Mouse (Mus musculus) olfactory bulb, adult 2 months (tissue): ENCODE data around the gene Tmem82. TPM values are rescaled to one million over a fixed set of nuclear protein-coding genes. Genes with fewer than 3 reads are reported as not detected.

Experiments
- H3K27ac ChIP-seq: fragments of 200-500 bp; 2 replicates; pipeline ENCODE4 v1.5.1; 2012; ENCODE audit warnings: low read depth, low read length; ENCODE audit not compliant: insufficient read depth
- H3K4me1 ChIP-seq: fragments of 200-500 bp; 2 replicates; pipeline ENCODE4 v1.6.1; 2012; ENCODE audit warnings: low read length; ENCODE audit not compliant: control insufficient read depth, insufficient read depth
- H3K4me3 ChIP-seq: fragments of 200-500 bp; 2 replicates; pipeline ENCODE4 v1.5.1; 2012; ENCODE audit warnings: mild to moderate bottlenecking, low read depth, low read length, moderate library complexity; ENCODE audit not compliant: insufficient read depth
- CTCF ChIP-seq: fragments of 200-500 bp; IDR thresholded peaks from 2 replicates; pipeline ENCODE4 v1.5.1; 2012; ENCODE audit warnings: low read depth, mild to moderate bottlenecking, low read length, moderate library complexity; ENCODE audit not compliant: insufficient read depth
- POLR2A ChIP-seq: fragments of 200-500 bp; IDR thresholded peaks from 2 replicates; pipeline ENCODE4 v1.6.1; 2012; ENCODE audit warnings: mild to moderate bottlenecking, low read depth, low read length, moderate library complexity; ENCODE audit not compliant: insufficient read depth
- whole genome bisulfite sequencing: fragments of 180-500 bp; shearing (Covaris S2); methylation state at CpG from one replicate; pipeline ENCODE4 v1.1.7; 2018; 5-methylcytosine and 5-hydroxymethylcytosine counted together
- polyA plus RNA-seq: library from polyadenylated mRNA; stranded (reverse); fragments of >200 nt; gene quantifications from 2 replicates; pipeline ENCODE4 v1.2.4, GENCODE M21; 2012; ENCODE audit warnings: low replicate concordance; ENCODE audit not compliant: missing spikeins, insufficient read depth, insufficient read length

Tmem82 gene
- polyA plus RNA-seq, 1 experiment, result not detected

- 84% methylated on average over 5 of the region's 5 CpGs for WGBS
- Histone ChIP-seq H3K4me3 (no peak overlapping the region), H3K27ac (no peak overlapping the region)
Measured at GRCm38 (mm10) chr4:141622580-141622979, 4.1 kb upstream of the Tmem82 start.

GRCm38 (mm10) chr4:141622091-141622490, 3.7 kb upstream of the Tmem82 start:
- Histone ChIP-seq H3K4me3 (no peak overlapping the region), H3K27ac (no peak overlapping the region), H3K4me1 (peaks cover 20% of the 10 kb centered on the region)
- TF ChIP-seq POLR2A, result no peak
- TF ChIP-seq CTCF, result no peak
- 80% methylated on average over 8 of the region's 8 CpGs for WGBS

More at GRCm38 (mm10) chr4:141622580-141622979, 4.1 kb upstream of the Tmem82 start:
- TF ChIP-seq POLR2A (no peak), CTCF (no peak)
- H3K4me1 ChIP-seq, result peaks cover 16% of the 10 kb centered on the region

- Histone ChIP-seq H3K4me3 (no peak overlapping the region), H3K4me1 (peaks cover 20% of the 10 kb centered on the region), H3K27ac (no peak overlapping the region)
- WGBS, result 88% methylated on average over 8 of the region's 8 CpGs
- TF ChIP-seq POLR2A (no peak), CTCF (no peak)
Measured at GRCm38 (mm10) chr4:141621297-141621696, 2.9 kb upstream of the Tmem82 start.

- 86% methylated on average over 9 of the region's 9 CpGs for WGBS
- peaks cover 20% of the 10 kb centered on the region for H3K4me1 ChIP-seq
- H3K4me3 ChIP-seq, result no peak overlapping the region
- no peak overlapping the region for H3K27ac ChIP-seq
- TF ChIP-seq CTCF, result no peak
- no peak for TF ChIP-seq POLR2A
Measured at GRCm38 (mm10) chr4:141619299-141619883, 958 bp upstream of the Tmem82 start.

DNA sequence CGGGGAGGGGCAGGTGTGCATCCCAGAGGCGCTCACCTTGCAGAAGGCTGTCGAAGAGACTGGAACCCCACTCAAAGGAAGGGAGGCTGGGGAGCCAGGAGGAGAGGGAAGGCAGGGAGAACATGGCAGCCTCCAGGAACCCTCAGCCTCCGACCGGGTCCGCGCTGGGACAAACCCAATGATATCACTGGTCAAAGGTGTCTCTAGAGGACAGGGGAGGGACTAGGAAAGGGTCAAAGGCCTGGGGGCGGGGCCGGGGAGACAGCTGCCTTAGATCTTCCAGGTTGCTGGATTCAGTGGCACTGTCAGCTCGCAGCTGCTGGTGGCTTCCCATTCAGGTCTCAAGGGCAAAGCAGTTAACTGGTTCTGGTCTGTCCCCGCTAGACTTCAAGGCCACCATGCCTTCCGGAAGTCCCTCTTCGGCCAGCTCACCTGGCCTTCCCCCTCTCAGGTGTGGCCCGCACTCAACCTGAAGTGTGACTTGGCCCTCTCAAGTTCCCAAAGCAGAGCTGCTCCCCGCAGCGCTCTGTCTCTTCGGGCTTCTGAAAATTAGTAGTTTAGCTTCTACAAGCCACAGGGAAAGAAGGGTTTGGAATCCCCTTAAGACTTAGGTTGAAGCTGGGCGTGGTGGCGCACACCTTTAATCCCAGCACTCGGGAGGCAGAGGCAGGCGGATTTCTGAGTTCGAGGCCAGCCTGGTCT, 419 bp downstream of the Tmem82 start:
- TF ChIP-seq CTCF, result no peak
- no peak for TF ChIP-seq POLR2A
- H3K4me3 ChIP-seq, result no peak overlapping the region
- peaks cover 14% of the 10 kb centered on the region for H3K4me1 ChIP-seq
- no peak overlapping the region for H3K27ac ChIP-seq
- 15% methylated on average over 22 of the region's 22 CpGs for WGBS

GRCm38 (mm10) chr4:141617299-141617698, 1.1 kb downstream of the Tmem82 start:
- WGBS, result 8% methylated on average over 20 of the region's 20 CpGs
- Histone ChIP-seq H3K27ac (no peak overlapping the region), H3K4me3 (no peak overlapping the region), H3K4me1 (peaks cover 14% of the 10 kb centered on the region)
- TF ChIP-seq CTCF (no peak), POLR2A (no peak)

DNA sequence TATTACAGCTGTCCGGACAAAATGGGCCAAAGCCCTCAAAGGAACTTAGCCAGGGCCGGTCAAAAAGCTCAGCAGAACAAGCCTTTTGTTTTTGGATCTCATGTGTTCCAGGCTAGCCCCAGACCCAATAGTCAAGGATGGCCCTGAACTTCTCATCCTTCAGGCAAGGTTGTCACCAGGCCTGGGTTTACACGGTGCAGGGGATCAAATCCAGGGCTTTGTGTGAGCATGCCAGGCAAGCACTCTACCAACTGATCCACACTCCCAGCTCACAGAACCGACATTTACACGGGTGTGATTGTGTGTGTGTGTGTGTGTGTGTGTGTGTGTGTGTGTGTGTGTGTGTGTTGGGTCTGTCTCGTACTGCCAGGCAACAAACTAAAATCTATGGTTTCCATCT, 1.6 kb downstream of the Tmem82 start:
- Histone ChIP-seq H3K27ac (no peak overlapping the region), H3K4me1 (peaks cover 14% of the 10 kb centered on the region), H3K4me3 (no peak overlapping the region)
- TF ChIP-seq CTCF (no peak), POLR2A (no peak)
- WGBS, result 76% methylated on average over 6 of the region's 6 CpGs

DNA sequence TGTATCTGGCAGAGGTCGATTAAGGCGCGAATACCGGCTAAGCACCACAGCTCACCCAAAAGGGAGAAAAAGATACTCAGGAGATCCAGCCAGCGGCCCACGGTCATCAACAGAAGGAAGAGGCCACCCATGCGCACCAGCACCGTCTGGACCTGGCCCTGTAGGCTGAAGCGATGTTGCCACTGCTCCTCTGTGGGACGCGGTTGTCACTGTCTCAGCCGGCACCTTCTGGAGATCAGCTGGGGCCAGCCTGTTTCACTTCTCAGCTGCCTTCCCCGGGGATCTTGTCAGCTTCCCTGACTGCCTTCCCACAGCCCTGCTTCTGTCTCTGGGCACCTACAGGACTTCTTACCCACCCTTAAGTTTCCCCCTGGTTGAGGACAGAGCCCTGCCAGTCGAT, 3.5 kb downstream of the Tmem82 start:
- Histone ChIP-seq H3K4me3 (no peak overlapping the region), H3K27ac (no peak overlapping the region), H3K4me1 (peaks cover 14% of the 10 kb centered on the region)
- WGBS, result 94% methylated on average over 14 of the region's 14 CpGs
- TF ChIP-seq CTCF (no peak), POLR2A (no peak)

DNA sequence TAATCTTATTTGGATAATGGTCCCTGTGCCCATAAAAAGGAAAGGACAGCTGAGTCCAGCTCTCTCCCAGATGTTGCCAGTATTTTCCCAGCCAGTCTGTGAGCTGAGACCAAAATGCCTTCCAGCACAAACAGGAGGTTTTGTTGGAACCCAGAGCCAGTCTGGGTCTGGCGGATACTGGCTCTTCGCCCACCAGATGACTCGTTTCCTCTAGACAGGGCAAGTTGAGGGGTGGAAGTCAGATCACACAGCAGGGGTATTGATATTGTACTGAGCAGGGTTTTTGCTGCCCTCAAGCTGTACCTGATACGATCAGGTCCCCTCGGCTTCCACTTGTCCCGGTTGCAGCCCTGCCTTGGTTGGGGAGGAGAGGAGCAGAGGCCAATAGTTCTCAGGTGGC, 8.9 kb downstream of the Tmem82 start:
- Histone ChIP-seq H3K4me1 (no peaks in the 10 kb centered on the region), H3K4me3 (no peak overlapping the region), H3K27ac (no peak overlapping the region)
- WGBS, result 73% methylated on average over 6 of the region's 6 CpGs
- TF ChIP-seq CTCF (no peak), POLR2A (no peak)
